Mouse (Mus musculus): Measurements from ENCODE around the gene Sash1. TPM values are rescaled to one million over a fixed set of nuclear protein-coding genes. Genes with fewer than 3 reads are reported as not detected.

Sash1 gene
- total RNA-seq, 2 experiments from 2014 or later = 92.0 to 101 TPM

DNA sequence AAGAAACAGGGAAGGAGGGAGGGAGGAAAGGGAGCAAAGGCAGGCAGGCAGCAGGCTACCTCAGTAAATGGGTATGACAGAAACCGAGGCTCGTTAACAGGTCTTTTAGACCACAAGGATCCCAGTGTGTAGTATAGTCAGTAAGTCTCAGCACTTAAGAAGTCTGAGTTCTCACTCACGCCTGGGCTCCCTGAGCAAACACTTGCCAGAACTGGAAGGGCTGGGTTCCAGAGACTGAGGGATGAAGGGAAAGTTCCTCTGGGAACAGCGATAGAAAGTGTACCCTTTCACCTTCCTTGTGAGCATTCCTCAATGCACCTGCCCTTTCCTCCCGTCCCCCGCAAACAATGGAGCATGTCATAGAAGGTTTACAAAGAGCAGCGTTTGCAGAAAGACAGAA is 16.5 kb upstream of the Sash1 start:
- no peak for DNase-seq (ENCODE audit: low spot score in 2 of 2)

DNA sequence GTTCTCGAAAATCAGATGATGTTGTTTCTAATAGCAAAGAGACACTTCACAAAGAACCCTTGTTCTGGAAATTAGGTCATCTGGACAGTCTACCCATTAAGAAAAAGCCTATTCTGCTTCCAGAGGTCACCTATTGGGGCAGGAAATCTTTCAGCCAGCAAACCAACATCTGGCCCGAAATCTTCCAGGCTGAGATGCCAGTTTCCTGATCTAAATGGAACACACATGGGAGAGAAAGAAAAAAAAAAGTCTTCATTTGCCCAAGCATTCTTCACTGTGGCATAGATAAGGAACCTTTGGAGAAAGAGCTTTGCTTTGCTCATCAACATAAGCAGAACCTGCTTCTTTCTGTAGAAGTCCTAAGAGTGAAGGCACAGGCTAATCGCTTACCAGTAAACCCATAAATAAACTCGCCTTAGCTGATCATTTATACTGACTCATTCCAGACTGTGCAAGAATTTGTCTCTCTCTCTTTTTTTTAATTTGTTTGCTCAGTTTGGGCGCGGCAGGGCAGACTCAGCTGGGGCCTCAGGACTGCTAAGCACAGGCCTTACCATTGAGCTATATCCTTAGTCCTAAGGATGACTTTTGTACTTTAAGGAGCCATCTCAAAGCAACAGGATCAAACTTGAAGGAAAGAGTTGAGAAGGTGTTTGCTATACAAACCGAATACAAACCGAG is 13.1 kb upstream of the Sash1 start:
- DNase-seq (ENCODE audit: low spot score in 2 of 2) = no peak

DNA sequence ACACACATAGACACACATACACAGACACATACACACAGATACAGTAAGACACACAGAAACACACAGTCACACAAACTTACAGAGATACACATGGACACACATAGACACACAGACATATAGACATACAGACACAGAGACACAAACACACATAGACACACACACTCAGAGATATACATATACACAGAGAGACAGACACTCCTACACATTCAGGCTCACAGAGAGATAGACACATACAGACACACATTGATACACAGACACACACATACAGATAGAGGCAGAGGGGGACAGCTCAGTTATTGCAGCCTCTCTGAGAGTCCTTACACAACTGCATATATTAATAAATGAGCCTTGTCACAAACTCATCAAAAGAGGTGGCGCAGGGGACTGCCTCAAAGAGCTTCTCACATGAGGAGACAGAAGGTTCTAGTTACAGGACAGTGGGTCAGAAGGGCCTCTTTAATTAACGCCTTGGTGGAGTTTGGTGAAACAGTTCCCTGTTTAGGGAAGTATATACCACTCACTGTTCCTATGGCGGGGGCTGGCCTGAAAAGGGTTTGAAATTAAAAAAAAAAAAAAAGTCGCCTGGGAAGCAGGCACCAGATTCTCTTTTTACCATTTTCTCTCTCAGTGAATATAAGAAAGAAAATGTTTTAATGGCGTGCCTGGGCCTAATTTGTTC is 12.4 kb upstream of the Sash1 start:
- no peak for DNase-seq (ENCODE audit: low spot score in 2 of 2)

DNA sequence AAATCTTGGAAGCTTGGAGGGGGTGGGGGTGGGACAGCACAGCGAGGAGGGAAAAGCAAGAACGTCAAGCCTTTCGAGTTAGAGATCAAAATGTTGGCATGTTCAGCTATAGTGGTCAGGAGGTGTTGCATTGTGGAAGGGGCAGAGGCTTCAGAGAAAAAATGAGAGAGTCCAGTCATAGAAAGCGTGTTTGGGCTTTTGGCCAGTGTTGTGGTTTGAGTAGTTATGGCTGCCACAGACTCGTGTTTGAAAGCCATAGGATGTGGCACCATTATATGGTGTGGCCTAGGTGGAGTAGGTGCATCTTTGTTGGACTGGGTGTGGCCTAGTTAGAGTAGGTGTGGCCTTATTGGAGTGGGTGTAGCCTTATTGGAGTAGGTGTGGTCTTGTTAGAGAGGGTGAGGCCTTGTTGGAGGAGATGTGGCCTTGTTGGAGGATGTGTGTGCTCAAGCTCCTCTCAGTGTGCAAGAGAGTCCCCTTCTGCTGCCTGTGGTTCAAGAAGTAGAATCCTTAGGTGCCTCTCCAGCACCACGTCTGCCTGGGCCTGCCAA is 9.2 kb upstream of the Sash1 start:
- DNase-seq (ENCODE audit: low spot score in 2 of 2) = no peak

DNA sequence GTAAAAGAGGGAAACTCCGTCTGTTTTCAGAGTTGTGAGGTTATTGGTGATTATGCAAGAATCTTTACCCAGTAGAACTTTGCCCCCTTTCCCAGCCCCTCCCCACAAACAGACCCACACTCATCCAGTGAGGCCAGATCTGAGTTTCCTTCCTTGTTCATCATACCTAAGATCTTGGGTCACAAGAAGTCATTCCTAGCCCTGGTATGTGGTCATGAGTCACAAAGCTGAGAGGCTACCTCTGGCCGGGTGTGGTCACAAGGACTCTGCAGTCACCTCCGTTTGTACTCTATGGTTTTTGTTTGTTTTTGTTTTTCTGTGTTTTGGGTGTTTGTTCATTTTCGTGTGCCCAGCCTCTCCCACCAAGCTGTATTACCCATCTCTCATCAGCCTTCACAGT is 4.6 kb upstream of the Sash1 start:
- DNase-seq (ENCODE audit: low spot score in 2 of 2) = no peak

DNA sequence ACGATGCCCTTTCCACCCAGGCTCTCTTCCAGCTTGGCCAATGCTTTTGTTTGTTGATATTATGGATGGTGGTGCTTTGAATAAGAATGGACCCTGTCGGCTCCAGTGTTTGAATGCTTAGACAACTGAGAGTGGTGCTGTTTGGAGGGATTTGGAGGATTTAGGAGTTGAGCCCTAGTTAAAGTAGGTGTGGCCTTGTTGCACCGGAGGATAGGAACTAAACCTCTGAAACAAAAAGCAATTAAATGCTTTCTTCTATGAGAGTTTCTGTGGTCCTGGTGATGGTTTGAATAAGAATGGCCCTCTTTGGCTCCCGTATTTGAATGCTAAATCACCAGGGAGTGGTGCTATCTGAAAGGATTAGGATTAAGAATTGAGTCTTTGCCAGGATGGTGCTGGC is 3.5 kb upstream of the Sash1 start:
- DNase-seq (ENCODE audit: low spot score in 2 of 2) = no peak

DNA sequence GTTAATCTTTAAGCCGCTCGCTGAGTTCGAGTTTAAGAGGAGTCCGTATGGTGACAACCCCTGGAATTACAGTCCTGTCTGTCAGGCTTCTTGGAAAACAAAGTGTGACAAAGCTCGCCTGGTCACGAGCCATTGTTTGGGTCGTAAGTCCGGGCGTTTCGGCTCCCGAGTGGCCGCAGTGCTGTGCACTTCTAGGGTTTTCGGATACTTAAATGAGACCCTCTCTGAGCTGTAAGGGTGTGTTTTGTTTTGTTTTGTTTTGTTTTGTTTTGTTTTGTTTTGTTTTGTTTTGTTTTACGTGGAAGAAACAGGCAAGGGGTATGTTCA is 621 bp upstream of the Sash1 start:
- no peak for DNase-seq (ENCODE audit: low spot score in 2 of 2)

DNA sequence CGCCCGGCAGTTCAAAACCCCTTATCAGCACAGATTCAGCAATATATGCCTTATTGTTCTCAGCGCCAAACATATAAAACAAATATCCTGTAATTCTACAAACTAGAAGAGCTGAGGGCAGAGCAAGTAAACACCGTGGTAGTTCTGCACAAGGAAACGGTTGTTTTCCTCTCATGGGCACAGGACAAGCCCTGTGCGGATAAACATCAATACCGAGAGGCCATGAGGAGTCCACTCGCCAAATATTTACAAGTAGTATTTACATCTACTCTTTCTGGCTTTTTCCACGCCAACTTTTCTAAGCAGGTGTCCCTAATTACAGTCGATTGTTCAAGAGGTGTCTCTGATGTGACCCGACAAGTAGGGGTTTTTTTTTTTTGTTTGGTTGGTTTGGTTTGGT is 669 bp downstream of the Sash1 start:
- DNase-seq (ENCODE audit: low spot score in 2 of 2) = no peak

DNA sequence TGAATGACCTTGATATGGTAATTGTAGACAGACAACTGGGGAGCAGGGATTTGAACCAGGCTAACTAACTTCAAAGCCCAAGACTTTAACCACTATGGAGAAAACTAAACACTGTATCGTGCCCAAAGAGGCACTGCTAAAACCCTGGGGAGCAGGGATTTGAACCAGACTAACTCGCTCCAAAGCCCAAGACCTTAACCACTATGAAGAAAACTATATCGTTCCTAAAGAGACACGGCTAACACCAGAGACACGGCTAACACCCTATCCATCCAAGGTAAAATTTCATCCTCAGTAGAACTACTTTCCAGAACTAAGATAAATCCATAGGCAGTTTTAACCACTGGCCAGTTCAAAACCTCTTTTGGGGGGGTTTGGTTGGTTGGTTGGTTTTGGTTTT is 1.3 kb downstream of the Sash1 start:
- DNase-seq (ENCODE audit: low spot score in 2 of 2) = no peak

DNA sequence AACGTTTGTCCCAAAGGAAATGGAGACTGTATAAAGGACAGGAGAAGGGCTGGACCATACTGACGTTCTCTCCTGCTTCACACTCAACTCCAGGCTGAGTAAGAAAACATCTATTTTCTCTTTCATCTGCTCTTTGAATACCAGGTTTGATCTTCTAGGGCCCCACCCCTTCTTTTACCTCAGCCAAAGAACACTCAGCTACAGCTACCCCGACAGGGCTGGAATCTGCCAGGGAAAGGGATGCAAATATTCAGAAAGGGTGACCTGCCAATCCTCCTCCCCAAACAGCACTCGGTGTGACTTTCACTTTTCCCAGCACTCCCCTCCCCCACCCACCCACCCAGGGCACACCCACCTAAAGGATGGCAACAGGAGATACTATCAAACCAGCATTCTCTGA is 2.2 kb downstream of the Sash1 start:
- DNase-seq (ENCODE audit: low spot score in 2 of 2) = no peak

DNA sequence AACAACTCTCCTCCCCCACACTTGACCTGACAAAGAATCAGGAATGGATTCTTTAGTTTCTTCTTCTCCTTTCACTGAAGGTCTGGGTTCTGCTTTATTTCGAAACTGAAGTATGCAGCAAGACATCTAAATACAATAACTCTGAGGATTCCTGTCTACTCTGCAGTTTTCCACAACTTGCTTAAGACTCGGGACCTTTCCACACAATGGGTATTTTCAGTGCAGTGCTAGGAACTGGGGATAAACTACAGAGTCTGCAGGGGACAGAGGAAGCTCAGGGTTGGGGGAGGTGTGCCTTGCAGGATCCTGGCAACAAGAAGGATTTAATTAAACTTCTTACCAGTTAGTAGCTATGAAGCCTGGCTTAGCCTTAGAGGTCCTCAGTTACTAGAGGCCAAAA is 4.1 kb downstream of the Sash1 start:
- DNase-seq (ENCODE audit: low spot score in 2 of 2) = no peak

DNA sequence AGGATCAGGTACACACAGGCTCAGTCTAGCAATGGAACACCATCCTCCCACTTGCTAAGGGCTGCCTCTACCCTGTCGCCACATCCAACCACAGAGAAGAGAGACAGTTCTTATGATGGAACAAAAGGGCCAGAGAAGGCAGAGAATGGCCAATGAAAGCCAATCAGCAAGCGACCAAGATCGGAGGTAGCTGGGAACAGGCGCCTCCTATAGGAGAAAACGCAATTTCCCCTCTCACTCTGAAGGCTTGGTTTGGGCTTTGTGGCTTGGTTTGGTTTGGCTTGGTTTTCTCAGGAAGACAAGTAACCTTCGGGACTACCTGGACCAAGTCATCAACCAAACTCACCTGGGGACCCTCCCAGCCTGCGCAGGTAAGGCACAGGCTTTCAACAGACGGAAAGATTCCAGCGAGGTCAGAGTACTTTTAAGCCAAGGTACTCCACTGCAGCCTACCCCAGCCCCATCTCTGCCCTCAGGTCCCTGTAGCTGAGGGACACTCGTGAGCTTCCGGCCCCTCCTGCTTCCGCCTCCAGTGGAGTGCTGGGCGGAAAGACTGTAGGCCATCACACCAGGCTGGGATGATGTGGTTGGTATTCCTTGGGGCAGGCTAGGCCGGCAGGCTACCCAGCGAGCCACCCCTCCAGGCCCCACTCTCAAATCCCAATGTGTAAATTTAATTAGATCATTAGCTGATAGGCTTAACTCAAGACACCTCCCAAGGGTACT is 4.8 kb downstream of the Sash1 start:
- no peak for DNase-seq (ENCODE audit: low spot score in 2 of 2)

DNA sequence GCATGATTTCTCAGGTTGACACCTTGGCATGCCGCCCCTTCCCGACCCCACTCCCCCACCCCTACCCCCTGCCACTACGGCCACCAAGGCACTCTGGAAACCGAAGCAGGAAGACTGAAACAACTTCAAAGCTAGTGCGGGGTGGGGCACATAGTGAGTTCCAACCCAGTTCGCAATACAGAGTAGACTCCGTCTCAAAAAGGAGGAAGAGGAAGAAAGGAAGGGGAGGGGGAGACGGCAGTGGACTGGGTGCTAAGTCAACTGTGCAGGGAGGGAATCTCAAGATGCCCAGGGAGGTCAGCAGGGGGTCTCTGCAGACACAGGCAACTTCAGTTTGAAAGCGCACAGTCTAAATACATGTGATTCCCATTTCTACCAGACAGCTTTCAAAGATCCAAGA is 7.0 kb downstream of the Sash1 start:
- DNase-seq (ENCODE audit: low spot score in 2 of 2) = no peak

DNA sequence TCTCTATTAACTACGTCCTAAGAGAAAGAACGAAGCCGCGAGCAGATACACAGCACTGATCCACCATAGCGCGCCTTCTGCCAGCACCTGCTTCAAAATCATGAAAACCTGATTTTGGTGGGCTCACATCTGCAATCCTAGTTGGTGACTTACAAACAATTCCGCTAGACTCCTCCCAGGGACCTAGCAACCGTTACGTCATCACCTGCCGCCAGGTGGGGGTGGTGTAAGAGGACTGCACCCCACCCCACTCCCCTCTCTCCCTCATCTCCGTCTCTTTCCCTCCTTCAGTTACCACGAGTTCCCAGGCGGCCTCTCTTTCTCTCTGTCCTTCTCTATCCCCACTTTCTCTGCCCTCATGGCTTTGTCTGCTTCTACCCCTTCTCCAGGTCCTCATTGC is 7.5 kb downstream of the Sash1 start:
- DNase-seq (ENCODE audit: low spot score in 2 of 2) = no peak

DNA sequence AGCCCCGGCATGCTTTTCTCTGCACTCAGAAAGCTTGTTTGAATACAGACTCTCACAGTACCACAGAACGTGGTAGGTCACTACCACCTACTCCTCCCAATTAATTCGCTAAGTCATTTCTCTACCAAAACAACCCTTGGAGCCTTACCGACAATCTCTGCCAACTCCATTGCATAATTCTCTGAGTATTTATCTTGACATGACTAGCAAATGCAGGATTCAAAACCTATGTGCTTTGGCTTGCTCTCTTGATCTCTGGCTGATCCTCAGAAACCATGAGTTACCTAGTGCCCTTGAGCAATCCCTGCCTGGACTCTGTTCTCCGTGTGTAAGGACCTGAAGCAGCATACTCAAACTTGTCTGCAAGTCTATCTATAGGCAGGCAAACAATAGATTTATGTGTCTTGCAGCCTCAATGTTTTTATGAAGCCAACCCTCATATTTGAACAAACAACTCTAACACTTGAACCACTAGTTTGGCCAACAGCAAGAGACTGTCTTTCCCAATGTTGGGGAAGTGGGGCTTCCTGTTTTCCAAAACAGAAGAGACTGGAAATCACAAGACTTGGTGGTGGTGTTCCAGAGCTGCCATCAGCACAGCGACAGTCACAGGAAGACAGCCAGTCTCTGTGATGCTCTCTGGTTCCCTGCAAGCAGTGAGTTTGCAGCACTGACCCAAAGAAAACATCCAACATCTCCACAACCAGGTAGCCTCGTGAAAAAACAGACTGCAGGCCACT is 12.1 kb downstream of the Sash1 start:
- DNase-seq (ENCODE audit: low spot score in 2 of 2) = no peak

DNA sequence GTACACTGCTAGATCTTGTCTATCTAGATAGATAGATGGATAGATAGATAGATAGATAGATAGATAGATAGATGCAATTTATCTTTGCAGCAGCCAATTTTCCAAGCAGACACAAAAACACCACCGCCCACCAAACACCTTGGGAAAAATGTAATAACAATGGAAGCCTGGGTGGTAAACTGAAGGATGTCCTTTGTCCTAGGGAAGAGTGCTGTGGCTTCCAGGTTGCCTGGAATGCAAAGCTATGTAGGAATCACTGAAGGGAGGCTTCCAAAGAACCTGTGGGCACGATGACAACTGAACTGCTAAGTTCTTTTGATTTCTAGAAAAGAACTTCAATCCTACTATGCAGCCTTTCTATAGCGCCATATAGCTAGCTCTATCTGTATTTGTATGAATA is 13.1 kb downstream of the Sash1 start:
- no peak for DNase-seq (ENCODE audit: low spot score in 2 of 2)

DNA sequence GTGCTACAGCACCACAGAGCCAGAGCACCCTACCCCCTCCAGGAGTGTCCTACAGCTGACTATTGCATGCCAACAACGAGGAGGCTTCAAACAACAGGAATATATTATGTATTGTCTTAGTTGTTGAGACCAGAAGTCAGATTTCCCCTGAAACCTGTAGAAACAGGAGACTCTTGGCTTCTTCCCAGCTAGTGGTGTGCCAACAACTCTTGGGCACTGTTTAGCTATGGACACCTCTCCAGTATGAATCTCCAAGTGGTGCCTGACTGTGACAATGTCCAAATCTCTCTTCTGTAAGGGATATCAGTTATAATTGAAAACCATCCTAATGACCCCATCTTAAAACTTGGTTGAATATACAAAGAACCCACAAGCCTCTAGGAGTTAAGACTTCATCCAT is 13.9 kb downstream of the Sash1 start:
- DNase-seq (ENCODE audit: low spot score in 2 of 2) = no peak

DNA sequence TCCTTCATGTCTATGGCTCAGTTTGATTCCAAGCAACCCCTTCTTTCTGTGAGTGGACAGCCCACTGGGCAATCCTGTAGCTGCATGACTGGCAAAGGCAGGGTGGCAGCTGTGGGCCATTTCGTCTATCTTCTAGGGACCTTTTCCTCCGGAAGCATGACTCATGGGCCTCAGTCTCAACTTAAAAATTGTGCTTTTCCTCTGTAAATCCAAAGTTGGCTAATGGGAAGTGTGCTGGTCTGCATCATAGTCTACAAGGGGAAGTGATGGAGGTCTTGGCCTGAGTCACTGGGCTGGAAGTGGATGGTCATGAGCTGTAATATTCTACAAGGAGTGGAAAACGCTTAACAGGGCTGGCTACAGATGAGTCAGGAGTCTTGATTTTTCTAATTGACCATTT is 15.5 kb downstream of the Sash1 start:
- no peak for DNase-seq (ENCODE audit: low spot score in 2 of 2)

DNA sequence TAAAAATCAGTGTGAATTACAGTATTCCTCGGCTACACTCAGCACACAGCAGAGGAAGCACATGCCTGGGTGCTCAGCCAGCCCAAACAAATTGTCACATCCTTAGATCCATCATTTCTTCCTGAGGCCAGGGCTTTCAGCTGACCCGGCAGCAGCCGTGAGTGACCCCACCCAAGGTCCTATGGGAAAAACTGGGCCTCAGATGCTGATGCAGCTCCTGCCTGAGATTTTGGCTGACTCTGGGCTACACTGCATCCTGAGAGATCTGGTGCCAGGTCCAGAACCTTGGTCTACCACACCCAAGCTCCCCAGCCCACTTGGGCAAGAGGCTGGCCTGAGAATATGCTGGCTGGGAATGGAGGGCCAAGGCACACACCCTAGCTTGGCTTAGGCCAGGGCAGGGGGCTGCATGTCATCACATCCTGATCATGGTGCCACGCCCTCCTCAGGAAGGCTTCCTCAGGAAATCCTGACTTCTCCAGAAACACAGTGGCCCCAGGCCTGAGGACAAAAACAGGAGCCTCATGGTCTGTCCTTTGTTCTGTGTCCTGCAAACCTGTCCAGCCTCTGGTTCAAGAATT is 19.7 kb downstream of the Sash1 start:
- DNase-seq (ENCODE audit: low spot score in 2 of 2) = no peak

DNA sequence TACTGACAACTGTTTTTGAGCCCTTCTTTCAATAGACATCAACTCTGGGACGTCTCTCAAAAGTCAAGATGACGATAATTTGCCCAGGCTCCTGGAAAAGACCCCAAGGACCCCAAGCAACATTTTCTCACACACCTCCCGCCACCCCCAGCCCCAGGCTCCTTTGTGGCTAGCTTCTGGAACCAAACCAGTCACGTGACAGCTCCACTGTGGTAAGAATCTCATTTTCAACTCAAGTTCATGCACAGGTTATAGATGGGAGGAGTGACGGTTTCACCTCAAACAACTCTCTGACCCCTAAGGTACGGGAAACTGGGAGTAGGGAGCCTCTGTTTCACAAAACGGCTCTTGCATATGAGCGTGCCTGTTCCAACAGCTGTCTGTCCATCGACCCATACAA is 25.2 kb downstream of the Sash1 start:
- no peak for DNase-seq (ENCODE audit: low spot score in 2 of 2)

DNA sequence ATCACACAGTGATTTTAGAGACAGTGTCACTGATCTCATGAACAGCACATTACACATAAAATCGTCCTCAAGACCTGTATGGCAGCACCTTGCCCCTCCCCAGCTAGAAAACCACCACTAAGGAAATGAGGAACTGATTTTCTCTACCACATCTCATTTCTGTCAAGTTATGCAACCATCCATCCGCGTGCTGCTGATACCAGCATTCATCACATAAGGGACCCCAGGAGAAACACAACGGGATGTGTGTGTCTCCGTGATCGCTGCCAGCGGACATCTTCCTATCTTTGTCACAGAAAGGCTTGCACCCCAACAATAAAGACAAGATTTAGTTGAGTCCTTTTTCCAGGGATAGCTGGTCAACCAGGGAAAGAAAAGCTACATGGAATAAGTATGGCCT is 27.2 kb downstream of the Sash1 start:
- no peak for DNase-seq (ENCODE audit: low spot score in 2 of 2)
